Mouse (Mus musculus) CH12.LX (cell line): ENCODE data around the gene Ccdc159. TPM values are rescaled to one million over a fixed set of nuclear protein-coding genes. Genes with fewer than 3 reads are reported as not detected.

Source experiments
- DNase-seq: peaks from one replicate; pipeline ENCODE4 v3.0.0-alpha.2; 2013; ENCODE audit errors: extremely low read depth
- H3K27ac ChIP-seq: 2 replicates; pipeline ENCODE4 v1.5.1; 2012; ENCODE audit warnings: low read depth, mild to moderate bottlenecking, control low read depth, moderate library complexity; ENCODE audit not compliant: insufficient read depth
- H3K27me3 ChIP-seq: replicated peaks from 2 replicates; pipeline ENCODE3; 2012; ENCODE audit warnings: inconsistent platforms
- H3K36me3 ChIP-seq, 2 experiments: replicated peaks in 1 of 2; 2 replicates each; pipeline versions ENCODE3 to v1.6.1; 2012; ENCODE audit warnings: inconsistent platforms in 1 of 2, low read length in 1 of 2, mild to moderate bottlenecking in 1 of 2, mixed read lengths in 1 of 2, moderate library complexity in 1 of 2; ENCODE audit not compliant: control insufficient read depth in 1 of 2, insufficient read depth in 1 of 2
- H3K4me1 ChIP-seq, 2 experiments: 2 replicates each; pipeline ENCODE4 v1.6.1; 2012; ENCODE audit warnings: inconsistent platforms in 1 of 2, moderate library complexity in 1 of 2; ENCODE audit not compliant: insufficient read depth in 2 of 2, control insufficient read depth in 1 of 2
- H3K4me2 ChIP-seq: 2 replicates; pipeline ENCODE4 v1.6.1; 2012; ENCODE audit warnings: low read depth, mild to moderate bottlenecking, control low read depth; ENCODE audit not compliant: poor library complexity, insufficient read depth, severe bottlenecking
- H3K4me3 ChIP-seq, 3 experiments: fragments of 150-350 bp in 1 of 3; sonication (generic) in 1 of 3; replicated peaks in 1 of 3; 2 replicates each; pipeline versions ENCODE3 to v1.5.1; 2011 to 2012; ENCODE audit warnings: low read depth in 2 of 3, low read length in 2 of 3, mild to moderate bottlenecking in 2 of 3, moderate library complexity in 2 of 3, control low read depth in 1 of 3, improper control_type of control experiment in 1 of 3, inconsistent platforms in 1 of 3, mixed read lengths in 1 of 3; ENCODE audit not compliant: poor library complexity in 1 of 3
- H3K79me2 ChIP-seq: replicated peaks from 2 replicates; pipeline ENCODE4 v1.6.1; 2012; ENCODE audit warnings: mild to moderate bottlenecking, moderate library complexity; ENCODE audit not compliant: control insufficient read depth, poor library complexity, insufficient read depth, severe bottlenecking; ENCODE audit errors: extremely low read depth
- H3K9ac ChIP-seq: 2 replicates; pipeline ENCODE4 v1.6.1; 2012; ENCODE audit warnings: low read depth, mild to moderate bottlenecking, control low read depth, moderate library complexity; ENCODE audit not compliant: insufficient read depth
- H3K9me3 ChIP-seq: replicated peaks from 2 replicates; pipeline ENCODE3; 2012; ENCODE audit warnings: low read length, inconsistent platforms, mixed read lengths
- CTCF ChIP-seq, 2 experiments: IDR thresholded peaks in 1 of 2; conservative IDR thresholded peaks in 1 of 2; 2 replicates each; pipeline ENCODE4 v1.5.1; 2011 to 2012; ENCODE audit warnings: low read depth in 2 of 2, low read length in 2 of 2, improper control_type of control experiment in 1 of 2, inconsistent platforms in 1 of 2, mild to moderate bottlenecking in 1 of 2, moderate library complexity in 1 of 2
- ELF1 ChIP-seq: IDR thresholded peaks from 2 replicates; pipeline ENCODE4 v1.6.1; 2014; ENCODE audit warnings: low read depth, mild to moderate bottlenecking, inconsistent platforms, low read length, improper control_type of control experiment
- HCFC1 ChIP-seq: IDR thresholded peaks from 2 replicates; pipeline ENCODE4 v1.6.1; 2012; ENCODE audit warnings: low read depth, mild to moderate bottlenecking, inconsistent platforms, low read length, improper control_type of control experiment
- IRF4 ChIP-seq: IDR thresholded peaks from 2 replicates; pipeline ENCODE4 v1.6.1; 2014; ENCODE audit warnings: low read depth, mild to moderate bottlenecking, inconsistent platforms, low read length, improper control_type of control experiment
- KAT2A ChIP-seq: IDR thresholded peaks from 2 replicates; pipeline ENCODE4 v1.6.1; 2012; ENCODE audit warnings: low read length, improper control_type of control experiment, inconsistent platforms; ENCODE audit not compliant: insufficient replicate concordance
- MAX ChIP-seq: IDR thresholded peaks from 2 replicates; pipeline ENCODE4 v1.6.1; 2011; ENCODE audit warnings: low read length, improper control_type of control experiment
- MAZ ChIP-seq: IDR thresholded peaks from 2 replicates; pipeline ENCODE4 v1.6.1; 2012; ENCODE audit warnings: low read depth, mild to moderate bottlenecking, inconsistent platforms, low read length, improper control_type of control experiment, moderate library complexity
- MYC ChIP-seq: IDR thresholded peaks from 2 replicates; pipeline ENCODE4 v1.6.1; 2011; ENCODE audit warnings: low read depth, mild to moderate bottlenecking, improper control_type of control experiment, low read length
- NRF1 ChIP-seq: IDR thresholded peaks from 2 replicates; pipeline ENCODE4 v1.6.1; 2014; ENCODE audit warnings: low read depth, mild to moderate bottlenecking, inconsistent platforms, low read length, improper control_type of control experiment, moderate library complexity
- POLR2A ChIP-seq: IDR thresholded peaks from 2 replicates; pipeline ENCODE4 v1.6.1; 2011; ENCODE audit warnings: low read depth, mild to moderate bottlenecking, improper control_type of control experiment, low read length
- RAD21 ChIP-seq: IDR thresholded peaks from 2 replicates; pipeline ENCODE4 v1.6.1; 2011; ENCODE audit warnings: low read depth, mild to moderate bottlenecking, low read length, improper control_type of control experiment, moderate library complexity
- SMC3 ChIP-seq: IDR thresholded peaks from 2 replicates; pipeline ENCODE4 v1.6.1; 2011; ENCODE audit warnings: low read depth, low read length, improper control_type of control experiment
- TBP ChIP-seq: conservative IDR thresholded peaks from 2 replicates; pipeline ENCODE4 v1.6.1; 2011; ENCODE audit warnings: low read depth, low read length, improper control_type of control experiment
- USF2 ChIP-seq: conservative IDR thresholded peaks from 2 replicates; pipeline ENCODE4 v1.6.1; 2011; ENCODE audit warnings: low read depth, low read length, improper control_type of control experiment
- ZC3H11A ChIP-seq: IDR thresholded peaks from 2 replicates; pipeline ENCODE4 v1.6.1; 2012; ENCODE audit warnings: low read depth, mild to moderate bottlenecking, inconsistent platforms, low read length, improper control_type of control experiment
- ZMIZ1 ChIP-seq: IDR thresholded peaks from 2 replicates; pipeline ENCODE4 v1.6.1; 2012; ENCODE audit warnings: low read depth, mild to moderate bottlenecking, inconsistent platforms, low read length, improper control_type of control experiment
- dilution Hi-C: fragments of 300-500 bp; cut with MboI; formaldehyde crosslinking; loops from 2 replicates; pipeline ENCODE4 v1.14.3; 2020; ENCODE audit warnings: low sequenced_read_pairs; ENCODE audit not compliant: extremely low pct_unique_long_range_greater_than_20kb, extremely low pct_ligation_motif_present
- in situ Hi-C: fragments of 300-500 bp; cut with MboI; formaldehyde crosslinking; loops from 3 replicates; pipeline ENCODE4 v1.14.3; 2019; ENCODE audit warnings: low sequenced_read_pairs, low pct_ligation_motif_present, low pct_unique_long_range_greater_than_20kb, mixed read lengths
- polyA plus RNA-seq: library from polyadenylated mRNA; unstranded; fragments of >175 nt; gene quantifications from 2 replicates; pipeline ENCODE4 v1.2.1, GENCODE M21; 2012; ENCODE audit warnings: low read depth; ENCODE audit not compliant: insufficient read length
- total RNA-seq, 2 experiments: library from RNA; depleted of rRNA; stranded (reverse); fragments of 300-350 nt in 1 of 2; fragments of >200 nt in 1 of 2; gene quantifications; 2 replicates each; pipeline ENCODE4 v1.2.3; 2012 to 2014

Ccdc159 gene
- total RNA-seq (2012; rRNA removed) (not detected in 2 replicates), total RNA-seq (2014; rRNA removed) (not detected in 2 replicates), polyA plus RNA-seq (not detected in 2 replicates)

GRCm38 (mm10) chr9:21927208-21927753 lies at the start of gene Ccdc159, which contains the start of gene Tmem205:
Ccdc159 (plus strand) TSS chr9:21927471.
Tmem205 (minus strand) TSS chr9:21927556.
- Histone ChIP-seq H3K79me2 (no peaks in the 10 kb centered on the region), H3K4me2 (no peak within 1 kb of the TSS), H3K9ac (no peak within 1 kb of the TSS), H3K9me3 (peaks cover 3% of the 10 kb centered on the region), H3K27ac (no peak within 1 kb of the TSS), H3K27me3 (peaks cover 53% of the 10 kb centered on the region), H3K4me1 (peaks cover 4 to 5% of the 10 kb centered on the region in 2 experiments; a peak in 2 of 4 replicates), H3K36me3 (no peaks in the 10 kb centered on the region), H3K4me3 (peak within 1 kb of the TSS; percentile 37 to 41 (median 40))
- peak; percentile 54 for DNase-seq
- TF ChIP-seq MAX: no peak
- no peak for TF ChIP-seq POLR2A
- TF ChIP-seq NRF1: peak; percentile 73
- no peak for TF ChIP-seq RAD21
- in situ Hi-C loops: no loop called here
- dilution Hi-C loops: no loop called here

GRCm38 (mm10) chr9:21889229-21889628 lies 38.0 kb upstream of the Ccdc159 start:
- Histone ChIP-seq H3K27ac (no peak overlapping the region), H3K79me2 (no peaks in the 10 kb centered on the region)
- TF ChIP-seq CTCF (conservative IDR thresholded peaks at IDR 0.05 in 1 of 2, IDR thresholded peaks at IDR 0.05 in 1 of 2; ENCODE audit: low read depth in 2 of 2, low read length in 2 of 2) (peak in 1 of 2 experiments; percentile 76; a peak in 2 of 4 replicates), SMC3 (peak; percentile 52), ZMIZ1 (no peak), USF2 (no peak), ZC3H11A (no peak), RAD21 (peak; percentile 38), MAZ (no peak)
- TF ChIP-seq, all 38 proteins: peak for 3
- H3K4me3 ChIP-seq: no peak overlapping the region
- H3K9me3 ChIP-seq: no peaks in the 10 kb centered on the region
- no peak overlapping the region for H3K4me2 ChIP-seq
- H3K36me3 ChIP-seq: no peaks in the 10 kb centered on the region
- H3K9ac ChIP-seq: no peak overlapping the region
- in situ Hi-C loops (no loop called here), dilution Hi-C loops (no loop called here)
- 0 out of 4 replicates have a peak, but pooled peaks cover 0 to 3% of the 10 kb centered on the region in 2 experiments for H3K4me1 ChIP-seq
- peak; percentile 10 for DNase-seq
- peaks cover 45% of the 10 kb centered on the region for H3K27me3 ChIP-seq

DNA sequence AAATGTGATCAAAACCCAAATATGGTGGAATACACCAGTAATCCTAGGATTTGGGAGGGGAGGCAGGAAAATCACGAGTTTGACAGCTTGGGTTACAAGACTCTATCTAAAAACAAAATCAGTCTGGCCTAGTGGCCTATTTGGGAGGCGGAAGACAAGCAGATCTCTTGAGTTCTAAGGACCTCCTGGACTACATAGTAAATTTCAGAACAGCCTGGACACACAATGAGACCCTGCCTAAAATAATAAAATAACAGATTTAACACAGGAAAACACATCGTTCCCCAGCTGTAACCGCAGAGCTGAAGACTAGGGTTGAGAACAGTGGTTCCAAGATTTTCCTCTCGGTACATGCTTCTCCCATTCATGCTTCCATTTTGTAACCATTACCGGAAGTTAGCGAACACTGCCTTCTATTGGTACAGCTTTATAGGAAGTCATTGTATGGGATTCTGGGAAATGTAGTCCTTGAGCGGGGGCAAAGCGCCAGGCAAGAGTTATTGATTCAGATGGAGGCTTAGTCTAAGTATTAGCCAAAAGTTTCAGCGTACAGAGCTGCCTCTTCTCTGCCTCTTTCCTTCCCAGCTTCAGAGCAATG lies 25.9 kb upstream of the Ccdc159 start:
- H3K36me3 ChIP-seq: no peaks in the 10 kb centered on the region
- no peaks in the 10 kb centered on the region for H3K79me2 ChIP-seq
- peak overlapping the region in 2 of 3 experiments; percentile 36 to 47 for H3K4me3 ChIP-seq
- no peak overlapping the region for H3K9ac ChIP-seq
- in situ Hi-C loops: no loop called here
- peaks cover 21% of the 10 kb centered on the region for H3K27me3 ChIP-seq
- H3K4me2 ChIP-seq: no peak overlapping the region
- peaks cover 4% of the 10 kb centered on the region for H3K9me3 ChIP-seq
- peak; percentile 65 for DNase-seq
- TF ChIP-seq KAT2A: peak; percentile 34; the same call in 1 of the 2 replicates
- peak; percentile 88 for TF ChIP-seq HCFC1
- TF ChIP-seq ELF1: peak; percentile 38; the same call in 1 of the 2 replicates
- TF ChIP-seq USF2: no peak
- peak; percentile 50; the same call in 1 of the 2 replicates for TF ChIP-seq TBP
- TF ChIP-seq MYC: no peak
- TF ChIP-seq IRF4: no peak
- H3K27ac ChIP-seq: no peak overlapping the region
- peaks cover 0 to 4% of the 10 kb centered on the region in 2 experiments; a peak in 2 of 4 replicates for H3K4me1 ChIP-seq
- dilution Hi-C loops: no loop called here
